Mouse (Mus musculus) bone marrow macrophage, adult 2 months (primary cell): ENCODE data around the gene Prdm11. TPM values are rescaled to one million over a fixed set of nuclear protein-coding genes. Genes with fewer than 3 reads are reported as not detected.

ENCODE experiments used
- H3K27ac ChIP-seq: 2 replicates; pipeline ENCODE4 v1.5.1; 2012; ENCODE audit warnings: low read depth, low read length; ENCODE audit not compliant: insufficient read depth
- H3K4me1 ChIP-seq: 2 replicates; pipeline ENCODE4 v1.6.1; 2012; ENCODE audit warnings: low read length; ENCODE audit not compliant: control insufficient read depth, insufficient read depth
- H3K4me3 ChIP-seq: 2 replicates; pipeline ENCODE4 v1.5.1; 2012; ENCODE audit warnings: mild to moderate bottlenecking, low read length, moderate library complexity; ENCODE audit not compliant: insufficient read depth
- CTCF ChIP-seq: IDR thresholded peaks from 2 replicates; pipeline ENCODE4 v1.5.1; 2012; ENCODE audit warnings: low read depth, mild to moderate bottlenecking, low read length, moderate library complexity
- POLR2A ChIP-seq: IDR thresholded peaks from 2 replicates; pipeline ENCODE4 v1.6.1; 2012; ENCODE audit warnings: mild to moderate bottlenecking, low read depth, low read length, borderline replicate concordance
- polyA plus RNA-seq: library from polyadenylated mRNA; stranded (reverse); fragments of >200 nt; gene quantifications from 2 replicates; pipeline ENCODE4 v1.2.4, GENCODE M21; 2012; ENCODE audit not compliant: missing spikeins, insufficient read depth, insufficient read length

The Prdm11 gene
- polyA plus RNA-seq, 1 experiment = 2.9 TPM

GRCm38 (mm10) chr2:92947981-92948698 lies 97.8 kb downstream of the Prdm11 start:
- Histone ChIP-seq H3K4me3 (no peak overlapping the region), H3K4me1 (no peaks in the 10 kb centered on the region), H3K27ac (no peak overlapping the region)
- TF ChIP-seq CTCF (no peak), POLR2A (no peak)

GRCm38 (mm10) chr2:92945824-92946598 lies 100.0 kb downstream of the Prdm11 start:
- H3K27ac ChIP-seq = no peak overlapping the region
- TF ChIP-seq CTCF (0 out of 2 replicates have a peak, but pooled peaks have one; percentile 9), POLR2A (no peak)
- no peaks in the 10 kb centered on the region for H3K4me1 ChIP-seq
- H3K4me3 ChIP-seq = no peak overlapping the region

- no peaks in the 10 kb centered on the region for H3K4me1 ChIP-seq
- no peak overlapping the region for H3K4me3 ChIP-seq
- no peak for TF ChIP-seq POLR2A
- no peak for TF ChIP-seq CTCF
- H3K27ac ChIP-seq = no peak overlapping the region
These were observed 100.7 kb downstream of the Prdm11 start for GRCm38 (mm10) chr2:92945125-92945746.

- Histone ChIP-seq H3K27ac (no peak overlapping the region), H3K4me1 (no peaks in the 10 kb centered on the region), H3K4me3 (no peak overlapping the region)
- TF ChIP-seq CTCF (no peak), POLR2A (no peak)
These were observed 101.6 kb downstream of the Prdm11 start for GRCm38 (mm10) chr2:92944356-92944755.

GRCm38 (mm10) chr2:92943406-92943805 lies 102.6 kb downstream of the Prdm11 start:
- TF ChIP-seq POLR2A (no peak), CTCF (no peak)
- no peaks in the 10 kb centered on the region for H3K4me1 ChIP-seq
- no peak overlapping the region for H3K27ac ChIP-seq
- H3K4me3 ChIP-seq = no peak overlapping the region

GRCm38 (mm10) chr2:92941463-92941862 lies 104.5 kb downstream of the Prdm11 start:
- Histone ChIP-seq H3K4me1 (no peaks in the 10 kb centered on the region), H3K4me3 (no peak overlapping the region), H3K27ac (no peak overlapping the region)
- TF ChIP-seq POLR2A (no peak), CTCF (no peak)

- H3K27ac ChIP-seq = no peak overlapping the region
- no peak overlapping the region for H3K4me3 ChIP-seq
- TF ChIP-seq CTCF (no peak), POLR2A (no peak)
- no peaks in the 10 kb centered on the region for H3K4me1 ChIP-seq
These were observed 105.0 kb downstream of the Prdm11 start for GRCm38 (mm10) chr2:92940963-92941362.

GRCm38 (mm10) chr2:92938827-92939226 lies 107.1 kb downstream of the Prdm11 start:
- H3K4me1 ChIP-seq = no peaks in the 10 kb centered on the region
- TF ChIP-seq CTCF (no peak), POLR2A (no peak)
- H3K4me3 ChIP-seq = no peak overlapping the region
- H3K27ac ChIP-seq = no peak overlapping the region

- no peak overlapping the region for H3K4me3 ChIP-seq
- H3K4me1 ChIP-seq = no peaks in the 10 kb centered on the region
- H3K27ac ChIP-seq = no peak overlapping the region
- no peak for TF ChIP-seq CTCF
- no peak for TF ChIP-seq POLR2A
These were observed 107.9 kb downstream of the Prdm11 start for GRCm38 (mm10) chr2:92938063-92938462.

- no peak overlapping the region for H3K4me3 ChIP-seq
These were observed 110.5 kb downstream of the Prdm11 start for GRCm38 (mm10) chr2:92935483-92935882.

More at GRCm38 (mm10) chr2:92935483-92935882, 110.5 kb downstream of the Prdm11 start:
- TF ChIP-seq CTCF = no peak
- no peak for TF ChIP-seq POLR2A
- Histone ChIP-seq H3K4me1 (no peaks in the 10 kb centered on the region), H3K27ac (no peak overlapping the region)
